Mouse (Mus musculus) cerebellum, postnatal 4 days (tissue): ENCODE measurements at regions not wholly inside any gene's neighbourhood (a gene's known extent, or its start where the extent isn't known, plus 50 kb on each side); places are given as distances from the start of the nearest gene placed in this dataset.
A peak's percentile ranks its signal among the peaks of the same experiment; 100 is the strongest.
"Not testable (repeated sequence)": the region's sequence is repeated elsewhere in the genome, so short reads cannot be mapped to it uniquely, and the experiment has no call there.

Experiments
- DNase-seq, 2 experiments: peaks; one replicate each; pipeline ENCODE4 v3.0.0; 2022; ENCODE audit warnings: low spot score in 2 of 2, mixed read lengths in 1 of 2

DNA sequence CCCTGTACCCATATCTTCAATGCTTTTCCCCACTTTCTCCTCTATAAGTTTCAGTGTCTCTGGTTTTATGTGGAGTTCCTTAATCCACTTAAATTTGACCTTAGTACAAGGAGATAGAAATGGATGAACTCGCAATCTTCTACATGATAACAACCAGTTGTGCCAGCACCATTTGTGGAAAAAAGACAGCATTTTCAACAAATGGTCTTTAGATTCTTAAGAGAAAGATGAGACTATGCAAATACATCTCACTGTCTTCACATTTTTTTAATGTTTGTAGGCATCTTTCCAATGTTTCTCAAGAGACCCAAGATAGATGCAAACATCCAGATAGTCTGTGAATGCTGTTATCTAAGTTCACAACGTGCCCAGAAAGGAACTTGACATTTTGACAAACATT, 171.0 kb upstream of the Cdh7 start:
- not testable (repeated sequence) for DNase-seq

DNA sequence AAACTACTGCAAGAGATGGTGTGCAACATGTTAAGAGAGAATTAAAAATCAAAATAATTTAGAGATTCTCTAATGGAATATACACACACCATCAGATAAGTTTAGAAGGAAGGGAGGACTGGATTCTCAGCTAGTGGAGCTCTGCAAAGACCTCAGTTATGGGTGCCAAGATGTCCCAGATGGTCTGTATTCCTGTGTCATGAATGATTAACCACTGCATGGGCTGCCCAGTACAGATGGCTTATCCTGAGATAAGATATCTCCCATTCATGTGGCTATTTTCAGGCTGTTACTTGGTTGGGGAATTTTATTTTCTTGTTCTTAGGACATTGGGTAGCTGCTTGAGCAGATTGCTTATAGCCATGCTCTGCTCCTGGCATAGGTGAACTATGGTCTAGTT, 131.6 kb upstream of the Cdh7 start:
- peak in 1 of 2 experiments; percentile 23 for DNase-seq

DNA sequence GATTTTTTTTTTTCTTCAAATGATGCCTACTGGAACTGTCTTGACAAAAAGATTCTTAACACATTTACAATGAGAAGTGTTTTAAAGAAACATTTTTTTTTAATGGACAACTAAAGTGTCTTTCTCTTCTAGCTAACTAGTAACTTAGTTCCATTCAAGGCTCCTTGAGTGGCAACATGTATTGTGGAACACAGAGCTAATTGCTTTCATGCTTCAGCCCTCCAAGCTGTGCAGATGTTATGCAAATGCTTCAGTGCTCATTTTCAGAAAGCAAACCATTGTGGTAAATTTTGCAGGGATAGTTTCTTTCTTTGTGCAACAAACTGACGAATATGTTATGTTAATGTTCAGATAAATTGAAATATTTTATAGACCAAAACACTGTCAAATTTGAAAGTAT, 83.6 kb upstream of the Cdh7 start:
- no peak for DNase-seq

DNA sequence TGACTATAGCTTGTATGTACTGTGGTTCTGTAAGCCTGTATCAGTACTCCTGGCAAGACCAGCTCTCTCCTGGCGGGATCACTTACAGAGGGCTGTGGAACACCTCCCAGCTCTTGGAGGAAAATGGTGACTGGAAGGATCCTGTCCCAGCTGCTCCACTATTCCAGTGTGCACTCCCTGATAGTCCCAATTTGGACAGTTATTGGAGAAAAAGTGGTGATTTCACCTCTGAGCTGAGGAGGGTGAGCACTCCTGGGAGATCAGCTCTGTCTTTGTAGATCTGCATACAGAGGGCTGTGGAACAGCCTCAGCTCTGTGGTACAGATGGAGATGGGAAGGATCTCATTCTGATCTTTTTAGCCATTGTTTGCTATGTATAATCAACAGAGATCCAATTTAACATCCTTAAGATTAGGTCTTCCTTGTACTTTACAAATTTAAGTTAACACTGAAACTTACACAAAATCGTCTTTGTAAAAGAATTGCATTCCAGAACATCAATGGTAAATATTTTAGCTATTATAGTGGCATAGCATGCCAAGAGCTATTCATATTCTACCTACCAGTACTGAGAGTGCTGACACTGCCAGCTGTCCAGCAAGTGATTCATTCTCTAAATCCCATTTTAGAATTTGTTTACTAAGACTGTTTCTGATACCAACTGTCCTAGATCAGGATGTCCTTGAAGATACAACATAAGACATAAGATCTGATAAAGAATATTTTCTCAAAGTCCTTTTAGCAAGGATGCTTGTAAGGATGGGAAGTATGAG, 52.6 kb upstream of the Cdh7 start:
- no peak for DNase-seq
